Mouse (Mus musculus): ENCODE data around the gene Cst13. TPM values are rescaled to one million over a fixed set of nuclear protein-coding genes. Genes with fewer than 3 reads are reported as not detected.

Gene Cst13
- total RNA-seq (2023; ENCODE audit: inconsistent age): not detected in 4 replicates

DNA sequence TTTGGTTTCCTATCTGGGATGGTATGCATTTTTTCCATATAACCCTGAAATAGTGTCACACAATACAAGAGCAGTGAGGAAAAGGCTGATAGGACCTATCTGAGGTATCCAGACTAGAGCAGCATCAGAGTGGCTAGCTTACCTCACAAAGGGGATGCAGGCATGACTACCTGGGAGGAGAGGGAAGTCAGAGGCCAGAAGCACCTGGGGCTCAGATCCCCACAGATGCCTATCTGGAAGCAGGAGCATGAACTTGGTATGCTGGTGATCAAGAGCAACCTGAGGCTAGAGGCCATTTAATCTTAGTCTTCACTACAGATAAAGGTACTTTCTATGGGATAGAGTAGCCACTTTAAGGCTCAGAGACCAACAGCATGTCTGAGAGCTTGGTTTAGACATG, at the start of gene Cst13:
Cst13 (plus strand) TSS at position 173 of the 400 bp plus-strand sequence.

DNA sequence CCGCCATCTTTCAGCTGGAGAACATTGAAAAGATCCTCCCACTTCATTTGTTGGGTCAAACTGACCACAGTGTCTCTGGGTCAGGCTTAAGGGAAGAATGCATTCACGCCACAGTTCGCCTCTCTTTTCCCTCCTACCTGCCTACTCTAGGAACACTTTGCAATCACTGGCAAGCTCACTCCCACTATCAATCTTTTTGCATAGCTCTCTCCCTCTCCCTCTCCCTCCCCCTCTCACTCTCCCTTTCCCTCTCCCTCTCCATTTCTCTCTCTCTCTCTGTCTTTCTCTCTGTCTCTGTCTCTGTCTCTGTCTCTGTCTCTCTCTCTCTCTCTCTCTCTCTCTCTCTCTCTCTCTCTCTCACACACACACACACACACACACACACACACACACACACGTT, 48.5 kb upstream of the Cst13 start, which contains the start of gene Cst11:
Cst11 (minus strand) TSS at position 101 of the 400 bp plus-strand sequence.

DNA sequence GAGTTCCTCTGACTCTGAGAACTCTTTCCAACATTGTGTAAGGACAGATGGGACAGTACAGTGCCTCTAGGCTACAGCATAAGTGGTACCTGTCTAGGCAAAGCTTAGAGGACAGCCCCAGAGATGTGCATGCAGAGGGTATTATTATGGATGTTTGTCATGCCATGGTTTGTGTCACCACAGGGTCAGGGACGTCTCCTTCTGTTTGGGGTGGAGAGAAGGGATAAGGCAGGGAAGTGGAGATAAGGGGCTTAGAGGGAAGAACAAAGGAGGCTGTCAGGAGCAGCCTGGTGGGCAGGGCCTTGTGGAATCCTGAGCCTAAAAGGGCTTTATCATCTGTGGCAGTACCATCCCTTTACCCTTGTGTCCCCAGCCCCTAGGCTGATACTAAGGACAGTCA, 38.2 kb upstream of the Cst13 start, which contains the start of gene 8030411F24Rik:
8030411F24Rik (plus strand) TSS at position 301 of the 400 bp plus-strand sequence.

DNA sequence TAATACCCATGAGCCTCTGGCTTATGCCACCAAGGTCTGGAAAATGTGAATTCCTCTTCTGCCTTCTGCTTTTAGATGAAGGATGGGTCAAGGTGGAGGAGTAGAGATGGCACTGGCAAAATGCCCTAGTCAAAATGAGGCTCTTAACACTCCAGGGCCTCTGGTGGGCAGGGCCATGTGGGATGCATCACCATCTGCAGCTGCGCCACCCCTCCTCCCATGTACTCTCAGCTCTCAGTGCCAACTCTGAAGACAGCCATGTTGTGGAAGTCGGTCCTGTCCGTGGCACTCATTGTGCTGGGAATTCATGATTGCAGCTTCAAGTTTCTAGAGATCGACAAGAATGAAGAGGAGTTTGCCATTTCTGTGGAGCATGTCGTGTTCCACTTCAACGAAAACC, 30.7 kb upstream of the Cst13 start, which contains the start of gene Cst12:
Cst12 (plus strand) TSS at position 220 of the 400 bp plus-strand sequence.

DNA sequence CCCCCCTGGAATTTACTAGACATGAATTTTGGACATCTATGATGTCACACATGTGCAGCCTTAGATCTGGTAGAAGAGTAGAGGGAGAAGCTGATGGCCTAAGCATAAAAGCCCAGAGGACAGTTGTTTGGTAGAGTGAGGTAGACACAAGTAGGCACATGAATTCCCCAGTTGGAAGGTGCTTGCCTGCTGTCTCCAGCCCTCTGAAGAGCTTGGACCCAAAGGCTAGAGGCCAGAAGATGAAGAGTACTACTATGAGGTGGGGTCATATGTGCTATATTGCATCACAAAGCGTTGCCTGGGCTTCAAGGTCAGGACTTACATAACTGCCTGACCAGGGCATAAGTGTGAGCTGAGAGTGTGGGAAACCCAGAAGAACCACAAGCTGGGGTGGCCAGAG, 21.4 kb upstream of the Cst13 start, which contains the start of gene Cst8:
Cst8 (plus strand) TSS at position 301 of the 400 bp plus-strand sequence.

DNA sequence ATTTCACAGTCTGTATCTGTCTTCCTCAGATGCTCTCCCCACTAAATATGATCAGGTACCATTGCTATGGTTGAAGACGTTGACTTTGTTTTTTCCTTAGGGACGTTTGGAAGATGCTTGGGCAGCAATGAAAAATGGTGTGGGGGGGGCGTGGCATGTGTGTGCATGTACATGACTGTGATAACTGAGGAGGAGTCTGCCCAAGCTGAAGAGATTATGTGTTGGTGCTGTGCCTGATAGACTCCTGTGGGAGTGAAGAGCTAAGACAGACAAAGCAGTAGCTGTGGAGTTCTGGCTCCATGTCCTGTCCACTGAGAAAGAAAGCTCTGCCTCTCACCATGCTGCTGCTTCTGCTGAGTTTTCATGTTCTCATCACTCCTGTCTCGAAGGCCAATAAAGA, 15.0 kb downstream of the Cst13 start, which contains the start of gene Cst9:
Cst9 (plus strand) TSS at position 236 of the 400 bp plus-strand sequence.

DNA sequence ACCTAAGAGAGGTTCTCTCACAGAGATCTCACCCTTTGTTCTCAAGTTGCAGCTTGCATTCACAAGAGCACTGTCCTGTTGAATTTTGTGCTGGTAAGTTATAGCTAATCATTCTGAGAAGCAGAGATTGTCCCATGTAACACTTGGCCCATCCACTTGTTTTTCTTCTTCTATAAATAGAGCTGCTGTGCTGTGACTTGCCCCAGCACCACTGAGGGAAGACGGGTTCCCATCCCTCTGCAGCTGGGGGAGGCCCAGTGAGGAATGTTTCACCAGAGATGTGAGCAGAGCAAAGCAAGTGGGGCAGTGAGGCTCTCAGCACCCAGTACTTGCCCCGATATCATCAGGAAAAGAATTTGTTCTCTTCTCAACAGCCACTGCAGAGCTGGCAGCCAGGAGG, 45.1 kb downstream of the Cst13 start, which contains the start of gene 9230104L09Rik:
9230104L09Rik (minus strand) TSS at position 73 of the 400 bp plus-strand sequence.

DNA sequence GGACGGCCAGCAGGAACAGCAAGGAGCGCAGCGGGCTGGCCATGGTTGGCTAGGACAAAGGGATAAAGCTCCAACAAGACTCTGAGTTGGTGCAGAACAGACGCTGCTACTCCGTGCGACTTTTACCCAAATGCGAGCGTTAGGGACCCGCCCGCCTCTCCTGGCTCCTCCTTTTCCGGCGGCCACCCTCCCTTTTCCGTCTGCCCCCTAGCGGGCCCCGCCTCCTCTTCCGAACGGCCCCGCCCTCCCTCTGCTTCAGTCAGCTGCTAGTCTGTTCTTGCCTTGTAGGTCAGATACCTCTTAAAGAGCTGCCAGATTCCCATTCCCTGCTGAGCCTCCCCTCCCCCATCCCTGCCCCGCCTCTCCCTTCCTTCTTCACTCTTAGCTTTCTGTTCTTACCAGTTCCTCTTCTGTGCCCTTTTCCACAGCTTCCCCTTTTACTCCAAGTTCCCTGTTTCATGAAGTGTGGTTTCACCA, 55.5 kb downstream of the Cst13 start, which contains the start of gene Cst3:
Cst3 (minus strand) TSS at position 358 of the 477 bp plus-strand sequence.

Other genes starting within 250 kb of the Cst13 start
- 9.2 to 17.2 TPM (median 15.0 TPM) in 4 replicates for gene Nxt1, start 147.5 kb upstream of the Cst13 start, total RNA-seq (2023; ENCODE audit: inconsistent age)
- 9.4 to 12.7 TPM (median 10.3 TPM) in 4 replicates for gene Gzf1, start 139.1 kb upstream of the Cst13 start, total RNA-seq (2023; ENCODE audit: inconsistent age)
- 0.48 to 0.75 TPM (median 0.61 TPM) in 4 replicates for gene Napb, start 87.6 kb upstream of the Cst13 start, total RNA-seq (2023; ENCODE audit: inconsistent age)
- gene Cstl1, start 69.7 kb upstream of the Cst13 start, total RNA-seq (2023; ENCODE audit: inconsistent age): not detected in 4 replicates
- gene Cst11, start 48.6 kb upstream of the Cst13 start, total RNA-seq (2023; ENCODE audit: inconsistent age): not detected in 4 replicates
- not detected in 4 replicates for gene 8030411F24Rik, start 38.1 kb upstream of the Cst13 start, total RNA-seq (2023; ENCODE audit: inconsistent age)
- not detected in 4 replicates for gene Cst12, start 30.7 kb upstream of the Cst13 start, total RNA-seq (2023; ENCODE audit: inconsistent age)
- not detected in 4 replicates for gene Cst8, start 21.3 kb upstream of the Cst13 start, total RNA-seq (2023; ENCODE audit: inconsistent age)
- gene Cst9, start 15.1 kb downstream of the Cst13 start, total RNA-seq (2023; ENCODE audit: inconsistent age): not detected in 4 replicates
- gene 9230104L09Rik, start 45.0 kb downstream of the Cst13 start, total RNA-seq (2023; ENCODE audit: inconsistent age): not detected in 4 replicates
- 164 to 193 TPM (median 173 TPM) in 4 replicates for gene Cst3, start 55.6 kb downstream of the Cst13 start, total RNA-seq (2023; ENCODE audit: inconsistent age)
- gene Gm1330, start 183.2 kb downstream of the Cst13 start, total RNA-seq (2023; ENCODE audit: inconsistent age): not detected in 4 replicates
- not detected in 4 replicates for gene Gm10750, start 197.2 kb downstream of the Cst13 start, total RNA-seq (2023; ENCODE audit: inconsistent age)

Measured in B cell, adult (primary cell).